Mouse (Mus musculus) urinary bladder, postnatal 25 days (tissue): ENCODE measurements around the gene Ramac.

Experiments used
- DNase-seq: peaks from one replicate; pipeline ENCODE4 v3.0.0; 2022; ENCODE audit warnings: low spot score

Gene Ramac

GRCm38 (mm10) chr7:81777667-81778218 lies 15.0 kb downstream of the Ramac start:
- no peak for DNase-seq

- no peak for DNase-seq
Measured at GRCm38 (mm10) chr7:81788536-81788935, 25.8 kb downstream of the Ramac start.

DNA sequence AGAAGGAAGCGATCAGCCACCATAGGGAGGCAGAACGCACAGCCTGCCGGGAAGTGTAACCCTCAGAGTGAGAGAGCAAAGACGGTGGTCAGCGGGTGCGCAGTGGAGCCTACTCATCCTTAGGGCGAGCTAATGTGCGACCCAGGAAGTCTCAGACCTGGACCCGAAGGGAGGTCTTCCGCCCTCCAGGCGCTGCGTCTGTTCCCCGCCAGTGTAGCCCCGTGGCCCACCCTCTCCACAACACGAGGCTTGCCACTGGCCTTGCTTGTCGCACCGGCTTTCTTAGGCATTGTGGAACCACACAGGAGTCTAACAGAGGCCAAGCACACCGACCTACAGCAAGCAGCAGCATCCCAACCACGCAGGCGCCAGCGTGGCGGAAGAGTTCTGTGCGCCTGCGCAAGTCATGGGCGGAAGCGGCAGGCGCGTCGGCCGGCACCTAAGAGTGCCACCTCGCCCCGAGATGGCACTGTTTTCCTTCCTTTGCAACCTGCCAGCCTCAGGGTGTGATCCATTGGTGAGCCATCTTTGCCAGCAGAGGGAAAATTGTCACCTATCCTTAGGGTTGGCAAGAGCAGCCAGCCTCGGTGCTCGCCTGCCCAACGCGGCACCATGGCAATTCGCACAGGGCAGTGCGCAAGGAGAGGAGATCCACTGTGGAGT lies 26.5 kb downstream of the Ramac start, which contains the start of gene 3110040N11Rik:
Gene 3110040N11Rik, minus strand, starts transcription at position 384 of the 663 bp plus-strand sequence.
- DNase-seq: peak; percentile 81

DNA sequence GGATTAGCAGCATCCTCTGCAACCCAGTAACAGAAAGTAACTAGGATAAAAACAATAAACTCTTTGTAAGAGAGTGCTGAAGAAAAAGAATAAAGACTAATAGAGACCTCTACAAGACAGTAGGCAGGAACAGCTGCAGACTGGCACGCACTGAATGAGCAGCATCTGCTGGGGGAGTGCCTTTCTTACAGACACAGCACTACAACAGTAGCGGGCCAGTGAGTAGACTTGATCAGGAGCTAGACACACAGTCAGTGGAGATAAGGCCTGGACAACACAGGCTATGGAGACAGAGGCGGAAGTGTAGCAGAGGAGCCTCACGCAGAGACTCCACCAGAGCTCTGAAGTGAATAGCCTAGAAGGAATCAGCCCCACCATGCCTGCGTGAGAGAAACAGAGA lies 43.3 kb downstream of the Ramac start:
- DNase-seq: no peak
